Mouse (Mus musculus) cerebellum, adult 2 months (tissue): ENCODE data around the gene Eef1akmt3. TPM values are rescaled to one million over a fixed set of nuclear protein-coding genes. Genes with fewer than 3 reads are reported as not detected.
A peak's percentile ranks its signal among the peaks of the same experiment; 100 is the strongest.

Experiments
- DNase-seq, 2 experiments: peaks; one replicate each; pipeline ENCODE4 v3.0.0; 2021
- H3K27ac ChIP-seq: fragments of 200-500 bp; 2 replicates; pipeline ENCODE4 v1.5.1; 2012; ENCODE audit warnings: low read length, control low read depth, inconsistent platforms; ENCODE audit not compliant: insufficient read depth
- H3K27me3 ChIP-seq: fragments of 200-500 bp; 2 replicates; pipeline ENCODE4 v1.6.1; 2012; ENCODE audit warnings: inconsistent platforms, mild to moderate bottlenecking, low read length, moderate library complexity; ENCODE audit not compliant: control insufficient read depth, insufficient read depth
- H3K4me1 ChIP-seq: fragments of 200-500 bp; 2 replicates; pipeline ENCODE4 v1.6.1; 2011; ENCODE audit warnings: low read length; ENCODE audit not compliant: control insufficient read depth, insufficient read depth
- H3K4me3 ChIP-seq: fragments of 200-500 bp; replicated peaks from 2 replicates; pipeline ENCODE3; 2011; ENCODE audit warnings: mild to moderate bottlenecking, low read depth, low read length, control low read depth; ENCODE audit not compliant: insufficient read depth
- CTCF ChIP-seq: fragments of 200-500 bp; IDR thresholded peaks from 2 replicates; pipeline ENCODE4 v1.5.1; 2011; ENCODE audit warnings: low read depth, mild to moderate bottlenecking, control low read depth, low read length, moderate library complexity, borderline replicate concordance; ENCODE audit not compliant: insufficient read depth
- POLR2A ChIP-seq: fragments of 200-500 bp; IDR thresholded peaks from 2 replicates; pipeline ENCODE4 v1.6.1; 2011; ENCODE audit warnings: low read length, control low read depth, borderline replicate concordance; ENCODE audit not compliant: insufficient read depth
- WGBS: fragments of 180-500 bp; shearing (Covaris S2); methylation state at CpG from one replicate; pipeline ENCODE4 v1.1.7; 2018; 5-methylcytosine and 5-hydroxymethylcytosine counted together
- polyA plus RNA-seq: library from polyadenylated mRNA; depleted of rRNA; stranded (reverse); fragments of >200 nt; gene quantifications from 2 replicates; pipeline ENCODE4 v1.2.3, GENCODE M21; 2012

The Eef1akmt3 gene
- polyA plus RNA-seq, 1 experiment: 0.13 TPM

GRCm38 (mm10) chr10:126997340-126998113 lies 43.8 kb downstream of the Eef1akmt3 start:
- 54% methylated on average over 13 of the region's 13 CpGs for WGBS
- no peak overlapping the region for H3K4me3 ChIP-seq
- H3K27me3 ChIP-seq: no peaks in the 10 kb centered on the region
- peaks cover 17% of the 10 kb centered on the region for H3K4me1 ChIP-seq
- TF ChIP-seq POLR2A (no peak), CTCF (no peak)
- DNase-seq: peak in 1 of 2 experiments; percentile 48
- H3K27ac ChIP-seq: no peak overlapping the region

GRCm38 (mm10) chr10:126993621-126994020 lies 47.7 kb downstream of the Eef1akmt3 start:
- WGBS: 51% methylated on average over 3 of the region's 3 CpGs
- Histone ChIP-seq H3K4me1 (peaks cover 40% of the 10 kb centered on the region), H3K4me3 (no peak overlapping the region), H3K27ac (no peak overlapping the region), H3K27me3 (no peaks in the 10 kb centered on the region)
- TF ChIP-seq CTCF: no peak
- TF ChIP-seq POLR2A: no peak
- DNase-seq: no peak

- peaks cover 57% of the 10 kb centered on the region for H3K4me1 ChIP-seq
- TF ChIP-seq CTCF: no peak
- TF ChIP-seq POLR2A: no peak
- no peak overlapping the region for H3K4me3 ChIP-seq
- H3K27me3 ChIP-seq: no peaks in the 10 kb centered on the region
- 11% methylated on average over 3 of the region's 3 CpGs for WGBS
- no peak for DNase-seq
- H3K27ac ChIP-seq: no peak overlapping the region
Observed at GRCm38 (mm10) chr10:126991676-126992075, 49.6 kb downstream of the Eef1akmt3 start.

GRCm38 (mm10) chr10:126990313-126991056 lies 50.8 kb downstream of the Eef1akmt3 start:
- Histone ChIP-seq H3K4me3 (peak overlapping the region; percentile 19), H3K27me3 (no peaks in the 10 kb centered on the region), H3K4me1 (peaks cover 66% of the 10 kb centered on the region), H3K27ac (peak overlapping the region; percentile 52; the same call in 1 of the 2 replicates)
- peak; percentile 80 to 88 for DNase-seq
- WGBS: 8% methylated on average over 7 of the region's 7 CpGs
- TF ChIP-seq CTCF (peak; percentile 99), POLR2A (no peak)

GRCm38 (mm10) chr10:126988513-126989165 lies 52.7 kb downstream of the Eef1akmt3 start:
- WGBS: 30% methylated on average over 5 of the region's 5 CpGs
- no peak overlapping the region for H3K4me3 ChIP-seq
- no peak for DNase-seq
- H3K27ac ChIP-seq: no peak overlapping the region
- peaks cover 76% of the 10 kb centered on the region for H3K4me1 ChIP-seq
- H3K27me3 ChIP-seq: no peaks in the 10 kb centered on the region
- no peak for TF ChIP-seq CTCF
- no peak for TF ChIP-seq POLR2A

GRCm38 (mm10) chr10:126987183-126988118 lies 53.9 kb downstream of the Eef1akmt3 start:
- Histone ChIP-seq H3K27ac (peak overlapping the region; percentile 67), H3K4me3 (peak overlapping the region; percentile 33), H3K27me3 (no peaks in the 10 kb centered on the region), H3K4me1 (peaks cover 69% of the 10 kb centered on the region)
- peak in 1 of 2 experiments; percentile 47 for DNase-seq
- TF ChIP-seq CTCF: no peak
- TF ChIP-seq POLR2A: no peak
- WGBS: 14% methylated on average over 8 of the region's 8 CpGs

- TF ChIP-seq CTCF (no peak), POLR2A (0 out of 2 replicates have a peak, but pooled peaks have one; percentile 10)
- peak overlapping the region; percentile 67 for H3K27ac ChIP-seq
- WGBS: 0% methylated on average over 4 of the region's 4 CpGs
- H3K4me3 ChIP-seq: peak overlapping the region; percentile 33
- peak; percentile 92 for DNase-seq
- peaks cover 65% of the 10 kb centered on the region for H3K4me1 ChIP-seq
- H3K27me3 ChIP-seq: no peaks in the 10 kb centered on the region
Observed at GRCm38 (mm10) chr10:126986541-126986961, 54.8 kb downstream of the Eef1akmt3 start.
